Mouse (Mus musculus): ENCODE data around the gene Atf2. TPM values are rescaled to one million over a fixed set of nuclear protein-coding genes. Genes with fewer than 3 reads are reported as not detected.
"Not testable (repeated sequence)": the region's sequence is repeated elsewhere in the genome, so short reads cannot be mapped to it uniquely, and the experiment has no call there.

Atf2 gene
- 70.3 and 88.3 TPM in 2 replicates for total RNA-seq (2014; fragmentation: Nextera tagmentation)
- total RNA-seq (2017), result 56.9 and 58.9 TPM in 2 replicates

DNA sequence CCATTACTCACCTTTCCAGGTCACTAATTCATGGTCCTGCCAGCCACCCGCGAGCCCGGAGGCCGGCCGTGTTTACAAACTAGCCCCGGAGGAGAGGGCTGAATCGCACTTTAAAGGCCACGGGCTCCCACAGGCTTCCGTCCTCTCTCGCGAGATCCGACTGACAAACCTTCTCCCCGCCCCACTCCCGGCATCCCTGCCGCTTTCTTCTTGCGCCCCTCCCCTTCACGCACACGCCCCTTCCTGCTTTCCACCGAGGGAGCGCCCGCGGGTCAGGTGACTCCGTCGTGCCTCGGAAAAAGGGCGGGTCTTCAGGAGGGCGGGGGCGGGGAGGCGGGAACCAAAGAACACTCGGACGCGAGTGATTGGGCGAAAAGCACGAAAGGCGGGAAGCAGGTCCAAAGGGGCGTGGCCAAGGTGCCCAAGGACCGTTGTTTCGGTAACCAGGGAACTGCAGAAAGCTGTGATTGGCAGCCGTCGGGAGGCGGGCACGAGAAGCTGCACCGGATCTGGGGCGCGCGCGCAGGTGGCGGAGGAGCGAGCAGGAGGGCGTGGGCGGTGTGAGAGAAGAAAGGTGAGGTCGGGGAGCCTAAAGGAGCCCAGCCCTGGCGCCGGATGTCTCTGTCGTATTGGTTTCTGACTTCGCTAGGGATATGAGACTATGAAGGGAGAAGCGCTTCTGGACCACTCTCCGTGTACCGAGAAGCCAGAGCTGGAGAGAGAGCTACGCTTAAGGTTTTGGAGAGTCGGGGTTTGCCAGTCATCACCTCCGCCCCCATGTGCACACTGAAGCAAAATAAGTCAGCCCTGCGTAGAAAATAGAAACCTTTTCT is at the start of gene Atf2:
Gene Atf2 (minus strand): TSS at position 176 of the 833 bp plus-strand sequence.
- ATAC-seq (replicated peaks; ENCODE audit: poor library complexity, severe bottlenecking), result peak; percentile 90

- no peak for ATAC-seq (replicated peaks; ENCODE audit: poor library complexity, severe bottlenecking)
Measured at GRCm38 (mm10) chr2:73941281-73941680, 48.8 kb upstream of the Atf2 start.

DNA sequence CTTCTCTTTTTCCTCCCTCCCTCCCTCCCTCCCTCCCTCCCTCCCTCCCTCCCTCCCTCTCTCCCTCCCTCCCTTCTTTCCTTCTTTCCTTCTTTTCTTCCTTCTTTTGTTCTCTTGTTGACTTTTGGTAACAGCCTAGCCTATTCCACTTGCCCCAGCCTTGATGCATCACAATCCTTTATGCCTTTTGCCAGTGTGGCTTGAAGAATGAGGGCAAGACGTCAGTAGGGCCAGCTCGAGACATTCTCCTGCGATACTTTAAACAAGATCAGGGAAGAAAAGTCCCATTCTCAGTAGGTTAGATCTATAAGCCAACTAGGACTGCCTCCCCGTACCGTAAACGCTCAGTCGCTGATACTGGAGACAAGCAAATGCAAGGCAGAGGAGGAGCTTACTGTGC is 48.0 kb upstream of the Atf2 start:
- ATAC-seq (replicated peaks; ENCODE audit: poor library complexity, severe bottlenecking), result no peak

GRCm38 (mm10) chr2:73938896-73939295 is 46.5 kb upstream of the Atf2 start:
- no peak for ATAC-seq (replicated peaks; ENCODE audit: poor library complexity, severe bottlenecking)

- no peak for ATAC-seq (replicated peaks; ENCODE audit: poor library complexity, severe bottlenecking)
Measured at GRCm38 (mm10) chr2:73932676-73933313, 40.4 kb upstream of the Atf2 start.

DNA sequence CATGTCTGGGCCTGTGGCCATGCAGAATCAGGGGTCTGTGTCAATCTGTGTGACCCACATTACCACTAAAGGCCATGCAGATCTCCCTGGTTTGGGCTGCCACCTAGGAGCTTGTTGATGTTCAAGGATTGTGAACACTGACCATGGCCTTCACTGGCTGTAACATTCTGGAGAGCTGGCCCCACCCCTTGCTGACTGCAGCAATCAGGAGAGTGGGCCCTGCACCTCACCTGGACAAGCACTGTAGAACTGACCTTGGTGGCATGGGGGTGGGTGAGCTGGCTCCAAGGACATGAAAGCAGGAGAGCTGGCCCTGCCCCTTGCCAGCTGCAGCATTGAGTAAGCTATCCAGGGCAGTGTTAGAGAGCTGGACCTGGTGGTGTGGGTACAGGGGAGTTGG is 35.3 kb upstream of the Atf2 start:
- ATAC-seq (replicated peaks; ENCODE audit: poor library complexity, severe bottlenecking), result no peak

GRCm38 (mm10) chr2:73925539-73925938 is 33.1 kb upstream of the Atf2 start:
- ATAC-seq (replicated peaks; ENCODE audit: poor library complexity, severe bottlenecking), result no peak

- no peak; the same call in 1 of the 2 replicates for ATAC-seq (replicated peaks; ENCODE audit: poor library complexity, severe bottlenecking)
Measured at GRCm38 (mm10) chr2:73925089-73925488, 32.6 kb upstream of the Atf2 start.

GRCm38 (mm10) chr2:73919642-73920041 is 27.2 kb upstream of the Atf2 start:
- ATAC-seq (replicated peaks; ENCODE audit: poor library complexity, severe bottlenecking), result no peak

DNA sequence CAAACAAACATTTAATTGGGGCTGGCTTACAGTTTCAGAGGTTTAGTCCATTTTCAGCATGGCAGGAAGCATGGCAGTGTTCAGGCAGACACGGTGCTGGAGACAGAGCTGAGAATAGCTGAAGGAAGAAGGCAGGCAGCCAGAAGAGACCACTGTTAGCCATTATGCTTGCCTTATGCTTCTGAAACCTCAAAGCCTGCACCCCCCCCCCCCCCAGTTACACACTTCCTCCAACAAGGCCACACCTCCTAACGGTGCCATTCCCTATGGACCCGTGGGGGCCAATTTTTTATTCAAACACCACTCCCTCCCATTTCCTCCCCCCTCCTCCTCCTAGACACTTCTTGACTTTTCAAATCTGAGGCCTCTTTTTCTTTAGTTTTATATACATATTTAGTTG is 19.8 kb upstream of the Atf2 start:
- peak; percentile 46 for ATAC-seq (replicated peaks; ENCODE audit: poor library complexity, severe bottlenecking)

DNA sequence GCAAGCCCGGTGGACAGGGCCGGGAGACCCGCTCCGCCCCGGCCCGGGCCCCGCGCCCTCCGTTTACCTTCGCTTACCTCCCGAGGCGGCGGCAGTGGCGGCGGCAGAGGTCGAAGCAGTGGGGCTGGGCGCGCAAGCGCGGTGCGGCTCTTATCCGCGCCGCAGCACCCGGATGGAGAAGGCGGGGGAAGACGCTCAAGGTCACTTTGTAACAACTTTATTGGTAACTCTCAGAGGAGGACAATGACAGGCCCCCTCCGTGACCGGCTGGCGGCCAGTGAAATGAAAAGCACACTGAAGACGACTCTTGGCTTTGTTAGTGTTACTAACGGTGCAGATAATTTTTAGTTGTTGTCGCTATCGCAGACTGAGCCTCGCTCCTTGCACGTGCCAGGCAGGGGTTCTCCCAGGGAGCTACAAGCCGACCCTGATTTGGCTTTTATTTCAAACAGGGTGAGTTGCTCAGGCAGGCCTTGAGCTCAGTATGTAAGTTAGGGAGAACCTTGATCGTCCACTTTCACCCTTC is 18.8 kb upstream of the Atf2 start, which contains the start of gene Atp5g3:
Gene Atp5g3 (minus strand): TSS at position 152 of the 526 bp plus-strand sequence.
- ATAC-seq (replicated peaks; ENCODE audit: poor library complexity, severe bottlenecking), result peak; percentile 93

DNA sequence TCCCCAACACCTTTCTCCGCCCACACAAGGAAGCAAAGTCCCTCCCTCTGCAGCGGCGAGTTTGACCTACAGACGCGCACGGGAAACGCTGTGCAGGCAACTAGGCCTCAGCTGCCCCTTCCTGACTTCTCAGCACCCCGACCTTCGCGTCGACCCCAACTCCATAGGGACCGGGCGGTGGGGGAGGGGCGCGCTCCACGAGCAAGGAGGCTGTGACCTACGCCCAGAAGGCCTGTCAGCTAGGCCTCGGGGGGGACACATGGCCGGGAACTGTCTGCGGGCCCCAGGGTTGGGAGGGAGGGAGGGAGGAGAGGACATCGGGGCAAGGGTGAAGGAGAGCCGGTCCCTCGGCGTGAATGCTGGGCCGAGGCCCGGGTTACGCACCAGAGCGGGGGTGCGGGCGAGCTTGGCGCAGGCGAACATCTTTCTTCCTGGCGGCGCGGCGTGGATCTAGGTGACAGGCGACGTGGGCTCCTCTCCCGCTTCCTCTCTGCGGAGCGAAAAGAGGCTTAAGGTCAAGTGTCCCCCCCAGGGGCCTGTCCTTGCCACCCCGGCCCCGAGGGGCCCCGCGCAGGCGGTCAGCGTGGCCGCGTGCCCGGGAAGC is 18.2 kb upstream of the Atf2 start:
- ATAC-seq (replicated peaks; ENCODE audit: poor library complexity, severe bottlenecking), result peak; percentile 41

GRCm38 (mm10) chr2:73909116-73909515 is 16.7 kb upstream of the Atf2 start:
- ATAC-seq (replicated peaks; ENCODE audit: poor library complexity, severe bottlenecking), result no peak

DNA sequence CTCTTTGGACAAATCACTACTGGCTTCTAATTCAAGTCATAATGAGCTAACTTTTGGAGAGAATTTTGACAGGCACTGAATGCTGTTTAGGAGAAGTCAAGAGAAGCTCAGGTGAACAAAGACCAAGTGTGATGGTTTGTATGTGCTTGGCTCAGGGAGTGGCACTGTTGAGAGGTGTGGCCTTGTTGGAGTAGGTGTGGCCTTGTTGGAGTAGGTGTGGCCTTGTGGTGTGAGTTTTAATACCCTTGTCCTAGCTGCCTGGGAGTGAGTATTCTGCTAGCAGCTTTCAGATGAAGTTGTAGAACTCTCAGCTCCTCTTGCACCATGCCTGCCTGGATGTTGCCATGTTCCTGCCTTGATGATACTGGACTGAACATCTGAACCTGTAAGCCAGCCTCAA is 12.2 kb upstream of the Atf2 start:
- not testable (repeated sequence) for ATAC-seq (replicated peaks; ENCODE audit: poor library complexity, severe bottlenecking)

GRCm38 (mm10) chr2:73903536-73903935 is 11.1 kb upstream of the Atf2 start:
- ATAC-seq (replicated peaks; ENCODE audit: poor library complexity, severe bottlenecking), result no peak

DNA sequence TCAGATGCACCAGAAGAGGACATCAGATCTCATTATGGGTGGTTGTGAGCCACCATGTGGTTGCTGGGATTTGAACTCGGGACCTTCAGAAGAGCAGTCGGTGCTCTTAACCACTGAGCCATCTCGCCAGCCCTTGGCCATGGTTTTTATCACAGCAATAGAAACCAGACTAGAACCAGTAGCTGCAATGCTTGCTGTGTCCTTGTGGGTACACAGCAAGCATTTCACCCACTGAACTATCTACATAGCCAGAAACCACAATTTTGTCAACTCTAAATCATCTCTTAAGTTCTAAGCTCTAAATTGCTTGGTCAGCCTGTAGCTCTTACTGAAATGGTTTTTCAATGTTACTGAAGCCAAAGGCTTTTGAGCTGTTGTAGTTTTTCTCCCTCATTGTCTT is 9.9 kb upstream of the Atf2 start:
- ATAC-seq (replicated peaks; ENCODE audit: poor library complexity, severe bottlenecking), result not testable (repeated sequence)

GRCm38 (mm10) chr2:73901169-73901568 is 8.7 kb upstream of the Atf2 start:
- no peak for ATAC-seq (replicated peaks; ENCODE audit: poor library complexity, severe bottlenecking)

DNA sequence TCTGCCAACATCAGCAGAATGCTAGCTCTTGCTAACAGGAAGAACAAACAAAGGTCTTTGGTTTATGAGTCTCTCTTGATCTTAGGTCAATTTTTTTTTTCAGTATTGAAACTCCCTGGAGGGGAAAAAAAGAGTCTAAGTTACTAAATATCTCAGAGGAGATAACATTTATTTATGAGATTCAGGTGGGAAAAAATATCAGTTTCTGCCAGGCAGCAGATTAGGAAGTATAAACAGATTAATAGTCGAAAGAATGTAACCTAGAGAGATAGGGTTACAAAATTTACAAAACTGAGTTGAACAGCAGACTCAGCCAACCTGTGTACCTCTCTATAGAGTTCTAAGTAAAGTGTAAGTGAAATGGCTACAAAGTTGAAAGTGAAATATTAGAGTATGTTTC is 7.9 kb upstream of the Atf2 start:
- ATAC-seq (replicated peaks; ENCODE audit: poor library complexity, severe bottlenecking), result no peak

- not testable (repeated sequence) for ATAC-seq (replicated peaks; ENCODE audit: poor library complexity, severe bottlenecking)
Measured at GRCm38 (mm10) chr2:73896919-73897318, 4.5 kb upstream of the Atf2 start.

GRCm38 (mm10) chr2:73893473-73894270 is 1.2 kb upstream of the Atf2 start:
- ATAC-seq (replicated peaks; ENCODE audit: poor library complexity, severe bottlenecking), result no peak
